Mouse (Mus musculus) midbrain, embryonic 14.5 days (tissue): ENCODE measurements around the gene Tanc1. TPM values are rescaled to one million over a fixed set of nuclear protein-coding genes. Genes with fewer than 3 reads are reported as not detected.

ENCODE experiments used
- ATAC-seq: fragments of 200-750 bp; cut with Nextera tagmentation; 2 replicates; pipeline ENCODE4 v1.8.0; 2017; ENCODE audit warnings: moderate number of reproducible peaks, moderate library complexity; ENCODE audit not compliant: low FRiP score, low TSS enrichment
- DNase-seq: peaks from one replicate; pipeline ENCODE4 v3.0.0-alpha.2; 2015
- H3K27ac ChIP-seq: fragments of 300-500 bp; sonication (generic); replicated peaks from 2 replicates; pipeline ENCODE4 v1.5.1; 2014; ENCODE audit warnings: mild to moderate bottlenecking, low read depth, low read length, moderate library complexity
- H3K27me3 ChIP-seq: fragments of 300-500 bp; sonication (generic); 2 replicates; pipeline ENCODE4 v1.6.1; 2014; ENCODE audit warnings: low read length, control low read depth, mixed read lengths; ENCODE audit not compliant: control insufficient read depth, insufficient read depth
- H3K36me3 ChIP-seq: fragments of 300-500 bp; sonication (generic); 2 replicates; pipeline ENCODE4 v1.6.1; 2014; ENCODE audit warnings: low read length, control low read depth; ENCODE audit not compliant: control insufficient read depth, insufficient read depth
- H3K4me1 ChIP-seq: fragments of 300-500 bp; sonication (generic); 2 replicates; pipeline ENCODE4 v1.6.1; 2014; ENCODE audit warnings: mild to moderate bottlenecking, antibody characterized with exemption, low read length, control low read depth; ENCODE audit not compliant: control insufficient read depth, insufficient read depth
- H3K4me2 ChIP-seq: fragments of 300-500 bp; sonication (generic); 2 replicates; pipeline ENCODE4 v1.6.1; 2014; ENCODE audit warnings: mild to moderate bottlenecking, low read length, moderate library complexity
- H3K4me3 ChIP-seq: fragments of 300-500 bp; sonication (generic); replicated peaks from 2 replicates; pipeline ENCODE4 v1.5.1; 2014; ENCODE audit warnings: low read depth, low read length
- H3K9ac ChIP-seq: fragments of 300-500 bp; sonication (generic); replicated peaks from 2 replicates; pipeline ENCODE4 v1.6.1; 2014; ENCODE audit warnings: mild to moderate bottlenecking, low read length, moderate library complexity
- H3K9me3 ChIP-seq: fragments of 300-500 bp; sonication (generic); 2 replicates; pipeline ENCODE4 v1.6.1; 2016; ENCODE audit warnings: low read length, control low read depth, mixed read lengths; ENCODE audit not compliant: control insufficient read depth
- WGBS: fragments of 180-500 bp; shearing (Covaris S2); extraction: QIAGEN DNeasy Blood & Tissue Kit; methylation state at CpG from one replicate; pipeline ENCODE4 v1.1.7; 2014; 5-methylcytosine and 5-hydroxymethylcytosine counted together
- polyA plus RNA-seq: library from polyadenylated mRNA; unstranded; fragments of >200 nt; fragmentation: Nextera tagmentation; extraction: Ambion mirVana; gene quantifications from 2 replicates; pipeline ENCODE4 v1.2.1, GENCODE M21; 2014

Tanc1 gene
- polyA plus RNA-seq, 1 experiment from 2014 or later = 5.5 TPM

GRCm38 (mm10) chr2:59821044-59821443 lies 209.2 kb downstream of the Tanc1 start:
- Histone ChIP-seq H3K4me2 (no peak overlapping the region), H3K9ac (no peak overlapping the region), H3K36me3 (no peaks in the 10 kb centered on the region), H3K4me3 (no peak overlapping the region), H3K4me1 (no peaks in the 10 kb centered on the region), H3K9me3 (no peaks in the 10 kb centered on the region), H3K27me3 (no peaks in the 10 kb centered on the region), H3K27ac (no peak overlapping the region)
- no peak for DNase-seq
- 94% methylated on average over 2 of the region's 2 CpGs for WGBS
- no peak for ATAC-seq

DNA sequence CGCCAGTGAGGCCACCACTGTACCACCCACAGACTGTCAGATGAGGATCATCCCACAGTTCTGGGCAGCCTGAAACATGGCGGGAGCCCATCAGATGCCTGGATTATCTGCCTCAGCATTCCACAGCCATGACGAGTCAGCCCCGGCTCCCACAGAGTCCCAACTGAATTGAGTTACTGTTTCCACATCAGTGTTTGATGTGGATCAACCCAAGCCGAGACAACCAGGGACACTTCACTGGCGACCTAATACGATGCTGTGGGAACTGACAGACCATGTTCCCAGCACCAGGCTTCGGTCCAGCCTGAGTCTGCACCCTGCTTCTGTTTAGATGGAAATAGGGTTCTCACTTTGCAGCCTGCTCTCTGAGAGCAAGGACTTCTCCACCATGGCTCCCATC lies 212.4 kb downstream of the Tanc1 start:
- no peak overlapping the region for H3K4me2 ChIP-seq
- ATAC-seq = no peak
- WGBS = 64% methylated on average over 8 of the region's 8 CpGs

GRCm38 (mm10) chr2:59825380-59825779 lies 213.5 kb downstream of the Tanc1 start:
- Histone ChIP-seq H3K27ac (no peak overlapping the region), H3K4me2 (no peak overlapping the region), H3K4me3 (no peak overlapping the region), H3K9me3 (no peaks in the 10 kb centered on the region), H3K27me3 (no peaks in the 10 kb centered on the region), H3K9ac (no peak overlapping the region), H3K4me1 (peaks cover 17% of the 10 kb centered on the region; the same call in 1 of the 2 replicates), H3K36me3 (no peaks in the 10 kb centered on the region)
- ATAC-seq (no peak), DNase-seq (no peak)
- WGBS = 82% methylated on average over 4 of the region's 4 CpGs

More for the DNA sequence above, 212.4 kb downstream of the Tanc1 start:
- Histone ChIP-seq H3K9me3 (no peaks in the 10 kb centered on the region), H3K27me3 (no peaks in the 10 kb centered on the region), H3K36me3 (no peaks in the 10 kb centered on the region), H3K4me3 (no peak overlapping the region), H3K9ac (no peak overlapping the region), H3K4me1 (peaks cover 8% of the 10 kb centered on the region; the same call in 1 of the 2 replicates), H3K27ac (no peak overlapping the region)
- no peak for DNase-seq

DNA sequence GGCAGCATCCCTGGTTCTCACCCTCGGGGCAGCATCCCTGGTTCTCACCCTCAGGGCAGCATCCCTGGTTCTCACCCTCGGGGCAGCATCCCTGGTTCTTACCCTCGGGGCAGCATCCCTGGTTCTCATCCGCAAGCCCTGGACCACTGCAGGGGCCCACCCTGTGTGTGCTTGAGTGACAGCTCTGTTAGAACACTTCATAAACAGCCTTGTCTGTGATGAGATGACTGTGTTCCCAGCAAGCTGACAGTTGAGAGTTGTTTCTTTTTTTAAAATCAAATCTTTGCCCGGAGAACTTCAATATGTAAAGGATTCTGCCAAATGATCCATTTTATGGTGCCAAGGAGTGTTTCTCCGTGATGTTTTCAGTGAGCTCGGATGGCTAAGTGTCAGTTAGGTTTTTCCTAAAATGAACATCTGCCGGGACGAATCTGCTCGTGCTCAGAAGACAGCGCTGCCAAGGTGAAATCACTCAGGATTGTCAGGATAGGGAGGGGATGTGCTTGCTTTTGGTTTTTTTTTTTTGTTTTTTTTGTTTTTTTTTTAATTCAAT lies 216.3 kb downstream of the Tanc1 start:
- Histone ChIP-seq H3K9ac (no peak overlapping the region), H3K36me3 (no peaks in the 10 kb centered on the region), H3K4me1 (peaks cover 21% of the 10 kb centered on the region; the same call in 1 of the 2 replicates), H3K9me3 (no peaks in the 10 kb centered on the region), H3K27ac (no peak overlapping the region), H3K27me3 (no peaks in the 10 kb centered on the region), H3K4me3 (no peak overlapping the region), H3K4me2 (no peak overlapping the region)
- DNase-seq = no peak
- no peak for ATAC-seq
- 69% methylated on average over 11 of the region's 11 CpGs for WGBS

DNA sequence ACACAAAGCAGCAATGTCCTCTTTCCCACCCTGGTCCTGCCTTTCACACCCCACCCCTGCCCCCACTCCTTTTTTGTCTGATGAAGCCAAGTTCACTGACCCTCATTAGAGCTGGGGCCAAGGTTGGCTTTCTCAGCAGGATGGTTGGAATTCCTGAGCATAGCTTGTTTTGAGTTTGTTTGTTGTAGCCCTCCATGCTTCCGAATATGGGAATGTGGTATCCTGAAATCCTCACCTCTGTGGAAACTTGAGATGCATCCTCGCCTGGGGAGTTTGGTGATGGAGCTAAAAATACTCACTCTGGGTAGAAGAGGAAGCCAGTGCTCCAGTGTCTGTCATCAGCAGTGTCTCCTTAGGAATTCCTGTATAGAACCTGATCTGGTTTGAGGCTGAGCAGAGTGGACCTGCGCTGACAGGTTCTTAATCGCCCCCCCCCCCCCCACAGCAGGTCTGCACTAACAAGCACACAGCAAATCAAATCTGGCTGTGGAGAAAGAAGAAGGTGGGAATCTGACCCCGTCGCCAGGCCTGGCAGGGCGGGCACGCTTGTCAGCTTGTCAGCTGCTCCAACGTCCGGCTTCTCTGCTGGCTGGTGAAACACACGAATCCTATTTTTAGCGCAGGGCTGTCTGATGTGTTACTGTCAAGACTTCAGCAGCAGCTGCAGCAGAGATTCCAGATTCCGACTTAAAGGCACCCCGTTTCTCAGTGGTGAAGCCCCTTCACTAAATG lies 217.1 kb downstream of the Tanc1 start:
- peak overlapping the region; percentile 1; the same call in 1 of the 2 replicates for H3K27ac ChIP-seq
- H3K4me3 ChIP-seq = no peak overlapping the region
- WGBS = 32% methylated on average over 14 of the region's 14 CpGs
- H3K36me3 ChIP-seq = no peaks in the 10 kb centered on the region
- ATAC-seq (no peak), DNase-seq (peak; percentile 71)
- no peak overlapping the region for H3K9ac ChIP-seq
- H3K4me1 ChIP-seq = peaks cover 21% of the 10 kb centered on the region; the same call in 1 of the 2 replicates
- no peak overlapping the region for H3K4me2 ChIP-seq
- H3K27me3 ChIP-seq = no peaks in the 10 kb centered on the region
- H3K9me3 ChIP-seq = no peaks in the 10 kb centered on the region

DNA sequence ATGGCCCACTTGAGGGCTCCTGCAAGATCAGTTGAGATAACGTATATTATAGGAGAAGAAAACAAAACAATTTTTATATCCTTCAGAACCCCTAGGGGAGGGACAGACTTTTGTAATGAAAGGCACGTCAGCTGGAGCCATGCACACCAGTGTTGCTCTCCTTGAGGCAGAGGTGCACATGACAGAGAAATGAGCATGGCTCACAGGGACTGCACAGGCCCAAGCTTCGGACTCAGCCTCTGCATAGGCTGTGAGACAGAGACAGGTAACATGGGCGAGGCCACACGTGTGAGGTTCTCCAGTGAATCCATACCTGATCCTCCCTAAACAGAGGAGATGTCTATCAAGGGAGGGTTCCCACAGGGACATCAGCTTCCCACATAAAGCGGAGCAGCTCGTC lies 217.9 kb downstream of the Tanc1 start:
- Histone ChIP-seq H3K9ac (no peak overlapping the region), H3K4me1 (peaks cover 21% of the 10 kb centered on the region; the same call in 1 of the 2 replicates), H3K36me3 (no peaks in the 10 kb centered on the region), H3K9me3 (no peaks in the 10 kb centered on the region), H3K27ac (0 out of 2 replicates have a peak overlapping the region, but pooled peaks have one; percentile 33), H3K4me3 (no peak overlapping the region), H3K4me2 (no peak overlapping the region), H3K27me3 (no peaks in the 10 kb centered on the region)
- no peak for DNase-seq
- ATAC-seq = no peak
- 80% methylated on average over 7 of the region's 7 CpGs for WGBS

- no peak overlapping the region for H3K27ac ChIP-seq
Measured at GRCm38 (mm10) chr2:59830151-59830550, 218.3 kb downstream of the Tanc1 start.

DNA sequence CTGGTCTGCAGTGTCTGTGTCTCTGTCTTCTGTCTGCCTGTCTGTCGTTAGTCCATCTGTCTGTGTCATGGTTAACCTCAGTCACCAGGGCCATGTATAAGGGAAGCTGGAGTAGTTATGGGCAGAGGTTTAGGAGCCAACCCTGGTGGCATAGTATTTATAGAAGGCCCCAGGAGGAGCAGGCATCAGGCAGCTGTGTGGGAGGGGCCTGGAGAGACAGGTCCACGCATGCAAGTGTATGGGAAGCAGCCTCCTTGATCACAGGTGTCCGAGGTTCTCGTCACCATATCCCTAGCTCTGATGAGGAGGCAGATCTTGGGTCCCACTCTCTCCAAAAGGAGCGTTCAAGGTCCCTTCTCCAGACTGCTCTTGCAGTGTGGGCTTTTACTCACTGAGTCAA lies 219.1 kb downstream of the Tanc1 start:
- no peaks in the 10 kb centered on the region for H3K9me3 ChIP-seq
- H3K36me3 ChIP-seq = no peaks in the 10 kb centered on the region
- H3K4me2 ChIP-seq = no peak overlapping the region
- 91% methylated on average over 5 of the region's 5 CpGs for WGBS
- no peak overlapping the region for H3K4me3 ChIP-seq
- H3K27ac ChIP-seq = no peak overlapping the region
- no peak for DNase-seq
- peaks cover 21% of the 10 kb centered on the region; the same call in 1 of the 2 replicates for H3K4me1 ChIP-seq
- H3K9ac ChIP-seq = no peak overlapping the region
- no peak for ATAC-seq
- no peaks in the 10 kb centered on the region for H3K27me3 ChIP-seq

More at GRCm38 (mm10) chr2:59830151-59830550, 218.3 kb downstream of the Tanc1 start:
- Histone ChIP-seq H3K36me3 (no peaks in the 10 kb centered on the region), H3K9me3 (no peaks in the 10 kb centered on the region), H3K9ac (no peak overlapping the region), H3K4me2 (no peak overlapping the region), H3K27me3 (no peaks in the 10 kb centered on the region), H3K4me3 (no peak overlapping the region), H3K4me1 (peaks cover 21% of the 10 kb centered on the region; the same call in 1 of the 2 replicates)
- ATAC-seq = no peak
- WGBS = 23% methylated on average over 9 of the region's 9 CpGs
- peak; percentile 72 for DNase-seq

- peaks cover 21% of the 10 kb centered on the region; the same call in 1 of the 2 replicates for H3K4me1 ChIP-seq
- no peak for ATAC-seq
- H3K27me3 ChIP-seq = no peaks in the 10 kb centered on the region
- H3K9me3 ChIP-seq = no peaks in the 10 kb centered on the region
- no peak overlapping the region for H3K27ac ChIP-seq
- H3K9ac ChIP-seq = no peak overlapping the region
- no peak overlapping the region for H3K4me3 ChIP-seq
- no peaks in the 10 kb centered on the region for H3K36me3 ChIP-seq
- 78% methylated on average over 7 of the region's 7 CpGs for whole genome bisulfite sequencing
- no peak for DNase-seq
- no peak overlapping the region for H3K4me2 ChIP-seq
Measured at GRCm38 (mm10) chr2:59831831-59832230, 220.0 kb downstream of the Tanc1 start.
